Mouse (Mus musculus) neutrophil, adult 83 days (primary cell): ENCODE results near the gene Grik2. TPM values are rescaled to one million over a fixed set of nuclear protein-coding genes. Genes with fewer than 3 reads are reported as not detected.

ENCODE experiments used
- total RNA-seq, 2 experiments: library from RNA; stranded (reverse); gene quantifications; one replicate each; pipeline ENCODE4 v1.2.4; 2023

The Grik2 gene
- not detected for total RNA-seq

DNA sequence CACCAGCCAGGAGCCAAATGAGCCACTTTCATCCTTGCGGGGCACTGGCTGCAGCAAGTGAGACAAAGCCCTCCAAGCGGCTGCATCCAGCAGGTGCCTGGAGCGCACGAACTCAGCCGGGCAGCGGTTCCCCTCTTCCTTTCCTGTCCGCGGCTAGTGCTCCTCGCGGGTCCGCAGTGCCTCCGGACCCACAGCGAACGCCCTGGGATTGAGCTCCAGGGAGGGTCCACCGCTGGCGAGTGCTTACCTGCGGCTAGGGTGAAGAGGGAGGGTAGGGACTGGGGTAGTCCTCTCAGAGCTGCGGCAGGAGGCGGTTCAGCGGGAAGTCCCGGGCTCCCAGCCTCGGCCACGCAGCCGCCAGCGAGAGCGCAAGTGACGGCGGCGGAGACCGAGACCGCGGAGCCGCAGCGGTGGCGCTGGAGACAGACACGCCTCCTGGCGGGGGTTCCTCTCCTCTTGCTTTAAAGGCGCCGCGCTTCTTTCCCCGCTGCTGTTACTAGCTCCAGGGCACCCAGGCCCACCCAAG is at the start of gene Grik2:
Grik2 (minus strand) TSS at position 386 of the 526 bp plus-strand sequence.

